Mouse (Mus musculus): ENCODE data around the gene Rps6. TPM values are rescaled to one million over a fixed set of nuclear protein-coding genes. Genes with fewer than 3 reads are reported as not detected.

Rps6 gene
- polyA plus RNA-seq, 1 experiment from 2014 or later, result 677 TPM

DNA sequence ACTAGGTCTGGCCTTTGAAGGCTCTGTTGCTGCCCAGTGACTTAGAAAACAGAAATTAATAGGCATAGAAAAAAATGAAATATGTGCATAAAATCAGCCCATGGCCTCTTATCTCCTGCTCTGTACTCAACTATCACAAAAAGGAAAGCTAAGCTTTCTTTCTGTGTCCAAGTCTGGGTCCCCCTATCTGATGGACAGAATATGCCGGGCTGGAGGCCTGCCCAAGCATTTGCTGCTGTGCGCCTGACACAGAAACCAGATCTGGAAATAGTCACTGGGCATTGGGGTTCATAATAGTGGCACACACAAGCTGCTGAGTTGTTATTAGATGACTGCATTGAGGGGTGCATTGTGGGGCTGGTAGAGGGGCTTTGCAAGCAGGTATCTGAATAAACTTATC, 22.3 kb upstream of the Rps6 start:
- Histone ChIP-seq H3K9ac (no peak overlapping the region), H3K4me1 (no peaks in the 10 kb centered on the region), H3K9me3 (no peaks in the 10 kb centered on the region), H3K27ac (no peak overlapping the region), H3K36me3 (no peaks in the 10 kb centered on the region), H3K27me3 (peaks cover 13% of the 10 kb centered on the region), H3K4me3 (no peak overlapping the region), H3K4me2 (replicated peaks) (no peak overlapping the region)
- 94% methylated on average over 2 of the region's 2 CpGs for WGBS
- ATAC-seq (ENCODE audit: low FRiP score, low read depth), result no peak

DNA sequence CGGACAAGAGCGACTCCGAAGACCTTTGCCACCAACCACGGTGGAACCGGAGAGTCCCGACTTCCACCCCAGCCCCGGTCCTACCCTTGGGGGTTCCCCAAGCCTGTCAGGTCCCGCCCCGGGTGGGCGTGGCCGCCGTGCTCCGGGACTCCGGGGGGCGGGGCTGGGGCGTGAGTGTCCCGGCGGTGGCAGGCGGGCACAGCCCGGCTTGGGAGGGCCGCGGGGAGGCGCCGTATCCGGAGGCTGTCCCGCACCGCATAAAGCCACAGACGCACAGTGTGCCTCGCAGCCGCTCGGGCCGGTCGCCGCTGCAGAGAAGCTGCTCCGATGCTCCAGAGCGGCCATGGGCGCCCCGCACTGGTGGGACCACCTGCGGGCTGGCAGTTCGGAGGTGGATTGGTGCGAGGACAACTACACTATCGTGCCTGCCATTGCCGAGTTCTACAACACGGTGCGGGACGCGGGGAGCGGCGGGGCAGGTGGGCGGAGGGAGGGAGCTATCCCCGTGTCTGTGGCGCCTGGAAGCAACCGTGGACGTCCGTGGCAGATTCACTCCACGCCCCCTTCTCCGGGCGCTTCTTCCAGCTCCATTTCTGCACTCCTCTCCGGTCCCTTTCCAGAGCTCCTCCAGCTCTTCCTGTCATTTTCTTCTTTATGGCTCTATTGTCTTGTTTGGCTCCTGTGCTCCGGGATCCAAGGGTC, 17.1 kb upstream of the Rps6 start, which contains the start of gene Acer2:
Gene Acer2, plus strand, starts transcription at position 251 of the 702 bp plus-strand sequence.
- Histone ChIP-seq H3K4me2 (replicated peaks) (peak within 1 kb of the TSS; percentile 93), H3K27ac (no peak within 1 kb of the TSS), H3K4me3 (peak within 1 kb of the TSS; percentile 67), H3K9ac (peak within 1 kb of the TSS; percentile 67), H3K9me3 (no peaks in the 10 kb centered on the region), H3K27me3 (peaks cover 19% of the 10 kb centered on the region), H3K4me1 (no peaks in the 10 kb centered on the region), H3K36me3 (no peaks in the 10 kb centered on the region)
- peak; percentile 92 for ATAC-seq (ENCODE audit: low FRiP score, low read depth)
- WGBS, result under 1% methylated on average over 60 of the region's 60 CpGs

DNA sequence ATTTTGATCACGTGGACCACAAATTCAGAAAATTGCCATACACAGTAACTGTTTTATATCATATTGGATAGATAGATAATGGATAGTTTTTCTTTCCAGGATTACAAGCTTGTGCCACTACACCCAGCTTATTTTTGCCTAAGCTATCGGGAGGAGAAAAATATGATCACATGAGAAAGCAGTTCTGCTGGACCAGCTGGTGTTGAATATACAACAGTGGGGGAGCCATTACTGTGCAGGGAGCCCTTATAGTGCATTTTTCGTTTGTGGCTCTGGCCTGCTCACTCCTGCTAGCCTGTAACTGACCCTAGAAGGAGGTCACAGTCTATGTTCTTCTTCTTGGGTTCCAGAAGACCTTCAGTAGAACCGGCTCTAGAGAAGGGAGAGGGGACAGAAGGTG, 15.9 kb upstream of the Rps6 start:
- Histone ChIP-seq H3K9me3 (no peaks in the 10 kb centered on the region), H3K36me3 (no peaks in the 10 kb centered on the region), H3K4me3 (no peak overlapping the region), H3K27ac (no peak overlapping the region), H3K4me1 (no peaks in the 10 kb centered on the region), H3K27me3 (peaks cover 19% of the 10 kb centered on the region), H3K9ac (no peak overlapping the region), H3K4me2 (replicated peaks) (no peak overlapping the region)
- no peak for ATAC-seq (ENCODE audit: low FRiP score, low read depth)
- 49% methylated on average over 4 of the region's 4 CpGs for WGBS

DNA sequence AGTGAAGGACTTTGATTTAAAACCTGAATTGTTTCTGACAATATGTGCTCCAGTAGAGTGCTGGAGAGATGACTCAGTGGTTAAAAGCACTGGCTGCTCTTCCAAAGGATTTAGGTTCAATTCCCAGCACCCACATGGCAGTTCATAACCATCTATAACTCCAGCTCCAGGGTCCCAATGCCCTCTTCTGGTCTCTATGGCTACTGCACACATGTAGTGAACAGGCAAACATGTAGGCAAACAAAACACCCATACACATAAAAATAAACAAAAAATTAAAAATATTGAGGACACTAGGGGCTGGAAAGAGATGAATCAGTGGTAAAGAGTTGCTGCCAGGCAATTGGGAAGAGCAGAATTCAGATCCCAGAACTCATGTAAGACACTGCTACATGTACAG, 14.8 kb upstream of the Rps6 start:
- Histone ChIP-seq H3K9ac (no peak overlapping the region), H3K9me3 (no peaks in the 10 kb centered on the region), H3K36me3 (no peaks in the 10 kb centered on the region), H3K27ac (no peak overlapping the region), H3K27me3 (peaks cover 19% of the 10 kb centered on the region), H3K4me1 (no peaks in the 10 kb centered on the region), H3K4me3 (no peak overlapping the region), H3K4me2 (replicated peaks) (no peak overlapping the region)
- ATAC-seq (ENCODE audit: low FRiP score, low read depth), result no peak

DNA sequence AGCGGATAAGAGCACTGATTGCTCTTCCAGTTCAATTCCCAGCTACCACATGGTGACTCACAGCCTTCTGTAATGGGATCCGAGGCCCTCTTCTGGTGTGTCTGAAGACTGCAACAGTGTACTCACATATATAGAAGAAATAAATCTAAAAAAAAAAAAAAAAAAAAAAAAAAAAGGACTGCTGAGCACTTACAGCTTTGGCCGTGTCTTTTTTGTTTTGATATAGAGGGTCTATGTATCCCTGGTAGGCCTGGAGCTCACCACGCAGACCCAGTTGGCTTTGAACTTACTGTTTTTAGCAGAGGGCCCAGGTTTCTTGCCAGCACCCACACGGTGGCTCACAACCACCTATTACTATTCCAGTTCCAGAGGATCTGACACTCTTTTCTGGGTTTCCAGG, 6.9 kb upstream of the Rps6 start:
- no peak for ATAC-seq (ENCODE audit: low FRiP score, low read depth)
- Histone ChIP-seq H3K4me1 (no peaks in the 10 kb centered on the region), H3K4me3 (no peak overlapping the region), H3K4me2 (replicated peaks) (no peak overlapping the region), H3K27ac (no peak overlapping the region), H3K36me3 (no peaks in the 10 kb centered on the region), H3K9me3 (no peaks in the 10 kb centered on the region), H3K9ac (no peak overlapping the region), H3K27me3 (no peaks in the 10 kb centered on the region)
- WGBS, result 83% methylated on average over 5 of the region's 5 CpGs

DNA sequence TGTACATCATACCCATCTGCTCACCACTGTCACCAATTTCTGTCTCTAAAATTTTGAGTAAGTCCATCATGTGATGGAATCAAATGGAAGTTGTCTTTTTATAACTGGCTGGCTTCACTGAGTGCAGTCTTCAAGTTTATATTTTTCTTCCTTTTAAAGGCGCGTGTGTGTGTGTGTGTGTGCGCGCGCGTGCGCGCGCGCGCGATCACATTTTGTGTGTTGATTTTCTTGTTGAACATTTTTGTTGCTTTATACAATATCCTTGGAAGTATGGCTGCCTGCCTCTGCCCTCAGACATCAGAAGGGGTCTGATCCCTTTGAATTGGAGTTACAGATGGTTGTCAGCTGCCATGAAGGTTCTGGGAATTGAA, 843 bp upstream of the Rps6 start:
- H3K27ac ChIP-seq, result no peak overlapping the region
- ATAC-seq (ENCODE audit: low FRiP score, low read depth), result no peak
- H3K9me3 ChIP-seq, result no peaks in the 10 kb centered on the region
- H3K4me1 ChIP-seq, result peaks cover 17% of the 10 kb centered on the region
- WGBS, result 54% methylated on average over 12 of the region's 12 CpGs
- peak overlapping the region; percentile 78 for H3K4me2 ChIP-seq (replicated peaks)
- no peaks in the 10 kb centered on the region for H3K27me3 ChIP-seq
- H3K36me3 ChIP-seq, result peaks cover 25% of the 10 kb centered on the region
- peak overlapping the region; percentile 98 for H3K4me3 ChIP-seq
- peak overlapping the region; percentile 78 for H3K9ac ChIP-seq

DNA sequence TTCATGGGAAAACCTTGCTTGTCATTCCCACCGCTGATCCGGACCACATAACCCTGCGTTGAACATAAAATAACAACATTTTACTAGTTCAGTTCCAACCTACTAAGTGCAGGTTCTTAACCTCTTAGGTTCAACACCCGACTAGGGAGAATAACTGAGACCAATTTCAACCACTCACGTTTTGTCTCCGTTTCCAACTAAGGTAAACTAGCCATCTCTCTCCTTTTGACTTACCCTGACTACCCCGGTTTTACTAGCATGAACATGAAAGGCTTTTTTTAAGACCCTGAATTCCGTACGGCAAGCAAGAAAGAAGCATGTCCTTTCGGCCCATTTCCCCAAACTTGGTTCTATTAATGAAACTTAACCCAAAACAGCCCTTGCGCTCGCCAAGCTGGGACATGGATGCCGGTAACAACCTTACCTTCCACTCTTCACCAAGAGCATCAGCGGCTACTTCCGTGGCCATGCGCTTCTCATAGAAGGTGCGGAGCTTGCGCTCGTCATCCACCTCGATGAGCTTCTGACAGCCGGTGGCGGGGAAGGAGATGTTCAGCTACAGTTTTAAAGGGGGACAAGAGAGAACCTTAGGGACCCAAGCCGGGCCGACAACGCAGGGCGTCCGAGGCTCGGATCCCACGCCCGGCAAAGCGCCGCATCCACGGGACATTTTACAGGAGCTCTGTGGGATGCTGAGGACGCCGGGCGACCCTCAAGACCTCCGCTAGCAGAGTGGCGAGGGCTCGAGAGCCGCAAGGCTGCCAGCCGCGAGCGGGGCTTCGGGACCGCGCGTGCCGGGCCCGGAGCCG, 704 bp downstream of the Rps6 start:
- H3K36me3 ChIP-seq, result peaks cover 38% of the 10 kb centered on the region
- 2% methylated on average over 50 of the region's 50 CpGs for WGBS
- no peaks in the 10 kb centered on the region for H3K27me3 ChIP-seq
- H3K27ac ChIP-seq, result peak overlapping the region; percentile 97
- H3K9me3 ChIP-seq, result no peaks in the 10 kb centered on the region
- H3K4me2 ChIP-seq (replicated peaks), result peak overlapping the region; percentile 75
- H3K4me3 ChIP-seq, result peak overlapping the region; percentile 98
- H3K4me1 ChIP-seq, result peaks cover 17% of the 10 kb centered on the region
- no peak for ATAC-seq (ENCODE audit: low FRiP score, low read depth)
- peak overlapping the region; percentile 100 for H3K9ac ChIP-seq

DNA sequence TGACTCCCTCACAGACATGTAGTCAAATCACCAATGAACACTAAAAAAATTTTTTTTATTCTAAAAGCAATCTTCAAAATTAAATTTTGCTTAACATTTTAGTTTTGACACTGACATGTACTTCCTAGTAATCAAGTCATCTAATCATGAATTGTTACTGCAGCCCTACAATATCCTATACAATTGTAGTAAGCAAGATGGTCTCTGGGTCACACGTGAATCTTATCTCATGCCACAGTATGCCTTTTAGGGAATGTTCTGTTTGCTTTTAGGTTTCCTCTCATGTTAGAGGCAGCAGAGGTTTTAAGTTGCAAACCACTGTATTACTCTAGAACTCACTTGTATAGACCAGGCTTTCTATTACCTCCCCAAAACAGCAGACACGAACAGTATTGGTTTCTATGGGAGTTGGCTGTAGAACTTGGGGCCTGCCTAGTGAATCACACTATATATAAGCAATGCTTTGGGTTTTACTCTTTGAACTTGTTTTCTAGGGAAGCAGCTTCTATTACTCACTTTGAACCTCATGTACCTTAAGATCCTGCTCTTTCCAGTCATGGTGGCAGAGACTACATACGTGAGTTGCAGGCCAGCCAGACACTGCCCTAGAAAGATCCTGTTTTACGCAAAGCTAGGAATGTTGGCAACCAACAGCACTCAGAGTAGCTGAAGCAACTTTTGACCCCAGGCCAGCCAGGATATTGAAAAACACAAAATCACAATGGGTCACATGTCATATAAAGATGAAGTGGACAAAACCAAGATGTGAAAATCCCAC, 4.2 kb downstream of the Rps6 start:
- no peak for ATAC-seq (ENCODE audit: low FRiP score, low read depth)
- Histone ChIP-seq H3K4me3 (no peak overlapping the region), H3K4me1 (peaks cover 12% of the 10 kb centered on the region), H3K9me3 (no peaks in the 10 kb centered on the region), H3K36me3 (peaks cover 52% of the 10 kb centered on the region), H3K4me2 (replicated peaks) (no peak overlapping the region), H3K9ac (no peak overlapping the region), H3K27me3 (no peaks in the 10 kb centered on the region), H3K27ac (no peak overlapping the region)
- 87% methylated on average over 4 of the region's 4 CpGs for WGBS

DNA sequence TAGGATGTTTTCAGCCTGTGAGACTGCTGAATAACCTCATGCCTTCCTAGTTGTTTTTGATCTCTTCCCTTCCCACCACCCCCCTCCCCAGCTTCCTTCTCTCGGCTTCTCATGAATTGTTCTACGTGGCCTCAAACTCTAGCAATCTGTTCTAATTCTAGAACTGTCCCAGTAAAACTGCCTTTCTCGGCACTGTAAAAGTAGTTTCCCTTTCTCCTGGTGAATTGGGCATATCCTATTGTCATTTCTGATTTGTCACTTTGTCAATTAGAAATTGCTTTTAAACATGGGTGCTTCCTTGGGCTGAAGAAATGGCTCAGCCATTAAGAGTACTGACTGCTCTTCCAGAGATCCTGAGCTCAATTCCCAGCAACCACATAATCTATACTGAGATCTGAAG, 5.2 kb downstream of the Rps6 start:
- no peaks in the 10 kb centered on the region for H3K27me3 ChIP-seq
- H3K27ac ChIP-seq, result no peak overlapping the region
- H3K4me3 ChIP-seq, result no peak overlapping the region
- no peaks in the 10 kb centered on the region for H3K9me3 ChIP-seq
- ATAC-seq (ENCODE audit: low FRiP score, low read depth), result no peak
- H3K36me3 ChIP-seq, result peaks cover 62% of the 10 kb centered on the region
- peaks cover 9% of the 10 kb centered on the region for H3K4me1 ChIP-seq
- 71% methylated on average over 3 of the region's 3 CpGs for WGBS
- H3K9ac ChIP-seq, result no peak overlapping the region
- H3K4me2 ChIP-seq (replicated peaks), result no peak overlapping the region

DNA sequence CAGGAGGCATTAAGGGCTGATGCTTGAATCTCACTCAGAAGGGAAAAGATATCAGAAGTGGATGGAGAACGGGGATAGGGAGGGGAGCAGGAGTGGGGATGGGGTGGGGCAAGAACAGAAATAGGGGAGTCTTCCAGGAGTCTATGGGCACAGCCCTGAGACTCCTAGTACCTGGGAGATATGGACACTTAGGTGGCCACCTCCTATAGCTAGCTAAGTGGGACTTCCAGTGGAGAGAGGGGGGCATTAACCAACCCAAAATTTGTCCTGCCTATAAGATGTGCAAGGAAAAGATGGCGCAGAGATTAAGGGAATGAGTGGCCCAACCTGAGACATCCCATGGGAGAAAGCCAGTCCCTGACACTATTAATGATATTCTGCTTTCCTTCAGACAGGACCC, 5.9 kb downstream of the Rps6 start:
- Histone ChIP-seq H3K27me3 (no peaks in the 10 kb centered on the region), H3K36me3 (peaks cover 66% of the 10 kb centered on the region)
- 80% methylated on average over 2 of the region's 2 CpGs for WGBS

DNA sequence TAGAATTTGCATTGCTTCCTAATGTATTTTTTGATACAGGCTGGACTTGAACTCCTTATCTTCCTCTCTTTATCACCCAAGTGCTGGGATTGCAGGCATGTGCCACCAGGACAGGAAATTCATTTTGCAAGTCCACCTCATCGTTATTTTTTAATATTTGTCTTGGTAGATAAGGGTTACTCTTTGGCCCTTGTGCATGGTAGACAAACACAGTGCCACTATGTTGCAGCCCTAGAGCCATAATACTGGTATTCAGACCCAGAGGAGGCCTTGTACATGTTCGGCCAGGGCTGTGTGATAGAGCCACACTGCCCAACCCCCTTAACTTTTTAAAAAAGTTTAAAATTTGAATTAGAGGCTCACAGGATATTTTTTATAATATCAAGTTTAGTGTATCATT, 10.0 kb downstream of the Rps6 start:
- no peak for ATAC-seq (ENCODE audit: low FRiP score, low read depth)
- H3K36me3 ChIP-seq, result peaks cover 67% of the 10 kb centered on the region

More for the DNA sequence above, 5.9 kb downstream of the Rps6 start:
- Histone ChIP-seq H3K4me3 (no peak overlapping the region), H3K27ac (no peak overlapping the region), H3K4me1 (peaks cover 9% of the 10 kb centered on the region), H3K9ac (no peak overlapping the region), H3K4me2 (replicated peaks) (no peak overlapping the region), H3K9me3 (no peaks in the 10 kb centered on the region)
- no peak for ATAC-seq (ENCODE audit: low FRiP score, low read depth)

DNA sequence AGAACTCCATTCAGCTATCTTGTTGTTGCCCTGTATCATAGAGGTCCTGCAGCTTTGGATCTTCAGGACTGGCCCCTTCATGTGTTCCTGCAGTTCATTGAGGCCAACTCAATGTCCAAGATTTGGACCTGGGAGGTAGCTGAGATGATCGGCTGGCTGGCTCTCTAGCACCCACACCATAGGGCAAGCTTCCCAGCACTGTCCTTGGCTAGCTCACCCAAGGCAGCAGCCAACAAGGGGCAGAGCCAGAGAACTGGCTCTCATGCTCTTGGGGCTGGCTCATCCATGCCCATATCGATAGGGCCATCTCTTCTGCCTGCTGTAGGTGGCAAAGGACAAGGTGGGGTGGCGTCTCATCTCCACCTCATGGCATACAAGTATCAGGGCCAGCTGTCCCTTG, 11.8 kb downstream of the Rps6 start:
- no peak for ATAC-seq (ENCODE audit: low FRiP score, low read depth)
- 93% methylated on average over 3 of the region's 3 CpGs for WGBS
- no peaks in the 10 kb centered on the region for H3K27me3 ChIP-seq
- H3K4me1 ChIP-seq, result no peaks in the 10 kb centered on the region
- no peak overlapping the region for H3K4me3 ChIP-seq
- H3K4me2 ChIP-seq (replicated peaks), result no peak overlapping the region
- H3K36me3 ChIP-seq, result peaks cover 70% of the 10 kb centered on the region
- no peak overlapping the region for H3K27ac ChIP-seq
- no peak overlapping the region for H3K9ac ChIP-seq
- no peaks in the 10 kb centered on the region for H3K9me3 ChIP-seq

More for the DNA sequence above, 10.0 kb downstream of the Rps6 start:
- no peak overlapping the region for H3K4me3 ChIP-seq
- 88% methylated on average over 2 of the region's 2 CpGs for WGBS
- no peaks in the 10 kb centered on the region for H3K27me3 ChIP-seq
- no peaks in the 10 kb centered on the region for H3K9me3 ChIP-seq
- H3K27ac ChIP-seq, result no peak overlapping the region
- no peak overlapping the region for H3K4me2 ChIP-seq (replicated peaks)
- no peaks in the 10 kb centered on the region for H3K4me1 ChIP-seq
- H3K9ac ChIP-seq, result no peak overlapping the region
